Mouse (Mus musculus) megakaryocyte, embryonic 14.5 days (primary cell): ENCODE measurements around the gene Esyt2.

Experiments used
- FLI1 ChIP-seq: IDR thresholded peaks from 2 replicates; pipeline ENCODE4 v1.6.1; 2012; ENCODE audit warnings: low read length, inconsistent platforms, mixed read lengths
- GATA1 ChIP-seq: IDR thresholded peaks from 3 replicates; pipeline ENCODE4 v1.6.1; 2012; ENCODE audit warnings: mixed read lengths, low read length, inconsistent platforms, borderline replicate concordance

- TF ChIP-seq GATA1, result no peak
- no peak for TF ChIP-seq FLI1
Observed at GRCm38 (mm10) chr12:116349376-116349775, 68.4 kb downstream of the Esyt2 start.
